Mouse (Mus musculus) megakaryocyte-erythroid progenitor cell, adult 5-6 weeks (primary cell): ENCODE measurements around the gene Fam19a4. TPM values are rescaled to one million over a fixed set of nuclear protein-coding genes. Genes with fewer than 3 reads are reported as not detected.
A peak's percentile ranks its signal among the peaks of the same experiment; 100 is the strongest.
"Not testable (repeated sequence)": the region's sequence is repeated elsewhere in the genome, so short reads cannot be mapped to it uniquely, and the experiment has no call there.

Experiments
- ATAC-seq: replicated peaks from 2 replicates; pipeline ENCODE4 v1.8.0; 2016; ENCODE audit warnings: mild to moderate bottlenecking, inconsistent platforms; ENCODE audit not compliant: severe bottlenecking, poor library complexity, low FRiP score, low TSS enrichment
- total RNA-seq, 2 experiments: library from RNA; stranded (forward) in 1 of 2; stranded (reverse) in 1 of 2; fragments of 200-1000, 215-1000 nt in 1 of 2; fragments of >200 nt in 1 of 2; fragmentation: Nextera tagmentation in 1 of 2; gene quantifications; 2 replicates each; pipeline ENCODE4 v1.2.3; 2014 to 2017

Gene Fam19a4
- total RNA-seq, 2 experiments from 2014 or later, result not detected

DNA sequence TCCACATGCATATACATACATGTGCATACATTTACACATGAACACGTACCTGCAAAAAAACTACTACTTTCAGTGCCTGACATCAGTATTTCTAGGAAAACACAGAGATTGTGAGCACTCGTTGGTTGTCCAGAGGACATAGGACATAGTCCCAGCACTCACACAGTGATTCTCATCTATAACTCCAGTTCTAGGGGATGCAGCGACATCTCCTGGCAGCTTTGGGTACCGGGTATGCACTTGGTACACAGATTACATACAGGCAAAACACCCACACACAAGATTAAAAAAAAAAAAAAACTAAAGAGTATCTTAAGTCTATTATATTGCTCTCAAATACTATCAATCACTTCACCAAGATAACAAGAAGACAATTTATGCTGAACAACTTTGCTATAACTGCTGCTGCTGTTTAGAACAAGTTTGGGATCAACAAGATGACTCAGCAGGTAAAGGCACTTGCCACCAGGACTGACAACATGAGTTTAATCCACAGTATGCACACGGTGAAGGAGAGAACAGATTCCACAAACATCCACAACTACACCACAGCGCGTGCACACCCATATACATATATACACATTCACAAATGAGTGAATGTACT lies 64.6 kb downstream of the Fam19a4 start:
- no peak for ATAC-seq

DNA sequence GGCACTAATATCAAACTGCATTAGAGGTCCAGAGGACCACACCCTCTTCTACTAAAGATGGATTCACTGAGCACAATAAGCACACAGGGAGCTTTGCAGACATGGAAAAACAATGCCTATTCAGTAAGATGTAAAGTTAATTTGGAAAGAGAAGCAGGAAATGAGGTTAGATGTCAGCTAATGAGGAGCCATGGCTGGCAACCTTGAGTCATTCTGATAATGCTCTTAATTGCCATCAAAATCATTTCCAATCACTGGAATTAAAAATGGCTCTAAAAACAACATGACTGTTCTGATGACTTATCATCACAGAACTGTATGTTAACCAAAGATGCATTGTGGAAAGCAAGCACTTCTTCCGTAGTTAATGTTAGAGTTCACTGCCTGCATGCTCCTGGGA lies 68.5 kb downstream of the Fam19a4 start:
- no peak for ATAC-seq

DNA sequence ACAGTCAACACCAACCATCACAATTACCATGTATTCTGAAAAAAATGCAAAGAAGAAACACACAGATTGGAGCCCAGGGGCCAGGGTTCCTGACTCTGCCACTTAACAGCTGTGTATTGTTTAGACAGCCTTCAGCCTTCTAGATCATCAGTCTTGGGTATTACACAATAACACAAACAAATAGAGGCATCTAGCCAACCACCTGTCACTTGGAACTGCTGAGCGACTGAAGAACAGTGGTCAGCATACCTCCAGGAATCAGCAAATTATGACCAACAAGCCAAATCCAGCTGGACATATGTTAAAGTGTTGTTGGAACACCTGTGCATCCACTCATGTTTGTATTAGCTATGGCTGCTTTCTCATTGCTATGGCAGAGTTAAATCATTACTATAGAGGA lies 82.7 kb downstream of the Fam19a4 start:
- no peak for ATAC-seq

DNA sequence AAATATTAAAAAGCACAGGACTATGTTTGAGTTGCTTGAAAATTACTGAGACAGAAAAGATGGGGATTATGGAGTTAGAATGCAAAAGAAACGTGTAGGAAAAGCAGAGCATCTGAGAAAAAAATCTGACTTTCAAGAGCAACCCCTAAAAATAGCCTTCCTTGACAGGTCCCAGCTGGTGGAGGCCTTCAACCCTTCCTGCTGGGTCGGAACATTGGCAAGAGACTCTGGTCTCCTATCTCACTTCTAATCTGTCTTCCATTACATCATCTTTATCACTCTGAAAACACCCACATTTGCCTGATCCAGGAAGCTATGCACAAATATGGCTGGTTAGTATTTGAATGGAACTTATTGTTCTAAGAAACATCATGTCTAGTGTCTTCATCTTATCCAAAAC lies 115.4 kb downstream of the Fam19a4 start:
- no peak for ATAC-seq

DNA sequence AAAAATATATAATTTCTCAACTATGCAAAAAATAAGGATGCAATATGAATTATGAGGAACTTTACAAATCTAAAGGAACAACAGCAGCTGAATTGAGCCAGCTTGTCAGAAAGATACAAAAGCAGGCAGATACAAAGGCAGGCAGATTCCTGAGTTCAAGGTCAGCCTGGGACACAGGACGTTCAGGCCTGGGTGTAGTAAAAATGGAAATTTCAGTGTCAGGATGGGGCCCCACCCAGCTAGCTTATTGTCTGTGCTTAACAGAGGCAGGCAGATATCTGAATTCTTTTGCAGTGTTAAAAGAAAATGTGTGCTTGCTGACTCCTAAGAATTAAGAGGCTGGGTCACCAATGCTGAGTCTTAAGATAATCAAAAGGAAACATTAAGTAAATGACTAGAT lies 124.4 kb downstream of the Fam19a4 start:
- no peak for ATAC-seq

DNA sequence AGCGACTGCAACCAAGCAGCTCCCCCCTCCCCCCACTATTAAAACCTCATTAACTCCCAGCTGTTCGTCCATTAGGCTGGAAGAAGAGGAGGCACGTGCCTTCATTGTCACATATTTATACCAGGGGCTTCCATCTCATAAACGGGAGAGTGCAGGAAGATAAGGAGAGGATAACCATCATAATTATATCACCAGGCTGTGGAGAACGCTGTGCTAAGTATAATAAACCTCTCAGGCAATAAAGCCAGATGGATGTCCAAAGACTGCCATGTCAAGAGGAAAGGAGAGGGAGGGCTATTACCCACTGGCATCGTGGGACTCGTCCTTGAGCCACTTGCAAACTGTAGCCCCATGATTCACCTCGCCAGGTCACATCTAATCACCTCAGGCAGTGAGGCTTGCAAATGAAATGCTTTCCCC lies 151.1 kb downstream of the Fam19a4 start:
- no peak for ATAC-seq

DNA sequence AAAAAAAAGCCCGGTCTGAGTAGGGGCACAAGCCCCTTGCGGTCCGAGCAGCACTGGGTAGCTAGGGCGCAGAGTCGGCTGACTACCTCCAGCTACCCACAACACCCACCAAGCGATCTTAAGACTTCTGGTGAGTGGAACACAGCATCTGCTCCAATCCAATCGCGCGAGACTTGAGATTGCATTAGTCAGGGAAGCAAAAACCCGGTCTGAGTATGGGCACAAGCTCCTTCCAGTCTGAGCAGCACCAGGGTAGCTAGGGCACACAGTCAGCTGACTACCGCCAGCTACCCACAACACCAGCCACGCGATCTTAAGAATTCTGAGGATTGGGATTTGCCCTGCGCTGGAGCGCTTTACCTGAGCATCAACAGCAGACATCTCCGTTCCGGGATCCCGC lies 183.1 kb downstream of the Fam19a4 start:
- not testable (repeated sequence) for ATAC-seq

DNA sequence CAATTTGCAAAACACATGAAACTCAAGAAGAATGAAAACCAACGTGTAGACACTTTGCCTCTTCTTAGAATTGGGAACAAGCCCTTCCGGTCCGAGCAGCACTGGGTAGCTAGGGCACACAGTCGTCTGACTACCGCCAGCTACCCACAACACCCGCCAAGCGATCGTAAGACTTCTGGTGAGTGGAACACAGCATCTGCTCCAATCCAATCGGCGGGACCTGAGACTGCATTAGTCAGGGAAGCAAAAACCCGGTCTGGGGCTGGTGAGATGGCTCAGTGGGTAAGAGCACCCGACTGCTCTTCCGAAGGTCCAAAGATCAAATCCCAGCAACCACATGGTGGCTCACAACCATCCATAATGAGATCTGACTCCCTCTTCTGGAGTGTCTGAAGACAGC lies 183.6 kb downstream of the Fam19a4 start:
- ATAC-seq, result not testable (repeated sequence)

DNA sequence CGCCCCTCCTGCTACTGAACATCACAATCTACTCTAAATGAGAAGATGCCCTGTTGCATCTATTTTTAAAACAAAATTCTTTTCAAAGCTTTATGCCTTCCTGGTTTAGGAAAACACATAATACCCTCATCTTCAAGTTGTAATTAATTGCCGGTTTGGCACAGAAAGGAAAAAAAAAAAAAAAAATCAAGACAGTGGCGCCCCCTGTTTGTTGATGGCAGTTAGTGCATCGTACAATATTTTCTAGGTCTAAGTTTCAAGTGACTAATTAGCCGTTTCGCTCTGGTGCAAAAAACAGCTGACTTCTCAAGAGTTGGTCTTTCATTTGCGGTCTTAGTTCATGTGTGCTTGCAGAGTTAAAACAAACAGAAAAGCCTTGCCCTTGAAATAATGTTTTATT lies 207.1 kb downstream of the Fam19a4 start:
- no peak for ATAC-seq

DNA sequence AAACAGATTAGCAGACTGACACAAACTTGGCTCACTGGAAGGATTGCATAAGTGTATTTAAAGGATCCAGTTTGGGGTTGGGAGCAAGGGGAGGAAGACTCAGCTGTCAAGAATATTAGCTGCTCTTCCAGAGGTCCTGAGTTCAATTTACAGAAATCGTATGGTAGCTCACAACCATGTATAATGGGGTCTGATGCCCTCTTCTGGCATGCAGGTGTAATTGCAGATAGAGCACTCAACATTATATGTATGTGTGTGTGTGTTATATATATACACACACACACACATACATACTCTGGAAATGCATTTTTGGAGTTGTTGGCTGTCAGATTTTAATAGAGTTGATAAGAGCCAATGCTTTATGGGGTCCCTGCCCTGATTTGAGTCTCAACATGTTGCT lies 216.3 kb downstream of the Fam19a4 start:
- ATAC-seq, result 0 out of 2 replicates have a peak, but pooled peaks have one; percentile 34

DNA sequence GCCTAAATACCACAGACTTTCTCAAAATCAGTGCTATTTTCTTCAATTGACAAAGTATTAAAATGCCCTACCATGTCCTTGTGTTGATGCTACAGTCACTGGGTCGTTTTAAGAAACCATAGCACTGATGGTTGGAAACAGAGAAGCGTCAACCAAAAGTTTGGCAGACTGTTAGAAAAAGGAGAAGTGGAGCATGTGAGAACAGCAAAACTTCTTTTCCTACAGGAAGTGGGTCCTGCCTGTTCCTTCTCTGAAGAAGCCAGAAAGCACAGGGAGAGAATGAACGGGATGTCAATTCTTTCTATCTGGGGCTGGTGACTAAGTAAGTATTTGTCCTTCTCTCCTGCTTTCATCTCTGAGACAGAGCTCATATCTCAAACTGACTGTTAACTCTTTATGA lies 219.6 kb downstream of the Fam19a4 start:
- ATAC-seq, result no peak

DNA sequence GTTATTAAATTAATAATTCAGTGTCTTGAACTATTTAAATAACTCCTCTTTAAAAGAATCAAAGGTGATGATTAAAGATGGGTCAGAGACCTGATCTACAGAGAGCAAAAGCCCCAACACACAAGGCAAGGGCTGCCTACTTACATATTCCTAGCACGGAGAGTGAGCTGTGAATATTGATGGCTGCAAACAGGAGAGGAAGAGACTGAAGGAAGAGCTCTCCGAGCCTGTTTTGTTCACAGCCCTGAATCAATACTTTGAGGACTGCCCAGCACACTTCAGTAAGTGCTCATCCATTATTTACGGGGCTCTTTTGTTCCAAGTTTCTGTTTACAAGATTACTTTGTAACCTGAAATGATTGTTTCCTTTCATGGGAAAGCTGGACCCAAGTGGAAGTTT lies 233.6 kb downstream of the Fam19a4 start:
- ATAC-seq, result no peak

DNA sequence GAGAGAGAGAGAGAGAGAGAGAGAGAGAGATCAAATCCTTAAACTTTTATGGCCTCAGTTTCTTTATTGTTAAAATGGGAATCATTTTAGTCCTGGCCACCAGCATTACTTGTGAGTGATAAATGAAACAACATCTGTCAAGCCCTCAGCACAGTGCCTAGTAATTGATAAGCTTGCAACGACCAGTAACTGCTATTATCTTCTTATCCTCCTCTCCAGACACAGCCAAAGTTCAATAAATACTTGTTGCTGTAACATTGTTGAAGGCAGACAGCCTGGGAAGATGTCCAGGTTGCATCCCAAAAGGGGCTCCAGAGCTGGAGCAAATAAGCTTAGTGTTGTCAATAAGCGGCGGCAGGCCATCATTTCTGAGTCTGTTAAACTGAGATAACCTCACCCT lies 257.2 kb downstream of the Fam19a4 start:
- ATAC-seq, result peak; percentile 81

DNA sequence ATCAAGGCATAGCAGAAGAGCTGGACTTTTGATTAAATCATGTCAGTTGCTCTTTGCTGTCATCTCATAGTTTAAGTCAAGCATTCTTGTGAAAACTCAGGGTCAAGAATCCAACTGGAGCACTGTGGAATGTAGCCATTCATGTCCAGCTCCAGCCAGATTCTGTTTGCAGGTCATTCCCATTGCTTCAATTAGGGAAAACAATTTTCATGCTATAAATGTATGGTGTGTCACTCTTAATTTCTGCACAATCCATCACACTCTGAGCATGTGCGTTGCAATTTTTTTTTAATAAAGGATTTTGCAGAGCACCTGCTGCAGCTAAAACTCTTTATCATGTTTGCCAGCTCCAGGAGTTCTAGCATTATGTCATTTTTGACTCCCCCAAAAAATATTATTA lies 261.5 kb downstream of the Fam19a4 start:
- no peak for ATAC-seq

DNA sequence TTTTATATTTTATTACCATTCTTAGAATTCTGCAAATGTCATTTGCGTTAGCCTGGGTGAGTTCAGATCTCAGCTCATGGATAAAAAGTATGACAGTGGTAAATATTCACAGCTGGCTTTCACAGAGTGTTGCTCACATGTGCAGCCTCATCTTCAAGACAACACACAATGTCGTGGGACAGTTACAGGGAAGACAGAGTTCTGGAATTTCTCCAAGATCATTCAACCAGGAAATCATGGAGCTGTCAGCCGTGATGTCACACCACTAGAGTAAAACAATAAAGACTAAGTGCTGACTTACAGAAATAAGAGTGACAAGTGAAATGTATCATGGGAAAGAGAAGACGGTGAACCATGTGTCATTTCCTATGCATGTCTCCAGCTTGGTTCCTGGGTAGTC lies 262.8 kb downstream of the Fam19a4 start:
- no peak for ATAC-seq

Other genes starting within 250 kb of the Fam19a4 start
- 2.5 and 4.5 TPM in 2 replicates for gene Eogt, start 88.8 kb upstream of the Fam19a4 start, total RNA-seq (2014; fragmentation: Nextera tagmentation)
- gene Eogt, start 88.8 kb upstream of the Fam19a4 start, total RNA-seq (2017), result 8.3 and 9.9 TPM in 2 replicates
- 19.1 and 29.5 TPM in 2 replicates for gene Tmf1, start 118.7 kb upstream of the Fam19a4 start, total RNA-seq (2014; fragmentation: Nextera tagmentation)
- gene Tmf1, start 118.7 kb upstream of the Fam19a4 start, total RNA-seq (2017), result 85.9 and 109 TPM in 2 replicates
- 49.9 and 61.9 TPM in 2 replicates for gene Uba3, start 145.2 kb upstream of the Fam19a4 start, total RNA-seq (2014; fragmentation: Nextera tagmentation)
- 66.3 and 104 TPM in 2 replicates for gene Uba3, start 145.2 kb upstream of the Fam19a4 start, total RNA-seq (2017)
- 36.5 and 40.7 TPM in 2 replicates for gene Arl6ip5, start 150.3 kb upstream of the Fam19a4 start, total RNA-seq (2014; fragmentation: Nextera tagmentation)
- 47.9 and 53.0 TPM in 2 replicates for gene Arl6ip5, start 150.3 kb upstream of the Fam19a4 start, total RNA-seq (2017)
- not detected in 2 replicates for gene Lmod3, start 192.3 kb upstream of the Fam19a4 start, total RNA-seq (2014; fragmentation: Nextera tagmentation)
- gene Lmod3, start 192.3 kb upstream of the Fam19a4 start, total RNA-seq (2017), result not detected in 2 replicates